Mouse (Mus musculus) left cerebral cortex, postnatal 36 days (tissue): ENCODE results near the gene Gm45799. TPM values are rescaled to one million over a fixed set of nuclear protein-coding genes. Genes with fewer than 3 reads are reported as not detected.

Experiments
- DNase-seq, 2 experiments: peaks; one replicate each; pipeline ENCODE4 v3.0.0; 2021 to 2022; ENCODE audit warnings: low spot score in 2 of 2, mixed read lengths in 1 of 2
- intact Hi-C: fragments of 180-260 bp; cut with DNase I; formaldehyde crosslinking; loops from one replicate; pipeline ENCODE4 v1.15.1; 2025
- total RNA-seq, 2 experiments: library from RNA; stranded (reverse); gene quantifications; 2 replicates each; pipeline ENCODE4 v1.2.3; 2021

The Gm45799 gene
- 10 to 100 TPM in 1 of 2 experiments, 1 to 10 TPM in 1; 9.4 to 16.3 TPM for total RNA-seq

- DNase-seq = peak; percentile 95 to 97
- intact Hi-C loops = loop anchor here (5.0 kb wide), 1 partner anchor 172 kb away; the partner anchor contains the start of gene Mrpl17
These were observed at the start of gene Gm45799, which contains the start of gene Arfip2 for GRCm38 (mm10) chr7:105640233-105640893. TSS of gene Gm45799 (plus strand) at chr7:105640552. TSS of gene Arfip2 (minus strand) at chr7:105640416.

GRCm38 (mm10) chr7:105602860-105603623 is 37.3 kb upstream of the Gm45799 start:
- intact Hi-C loops = loop anchor here (5.0 kb wide), 1 partner anchor 51 kb away; the partner anchor contains the start of gene Smpd1
- DNase-seq = peak; percentile 47 to 53

- intact Hi-C loops = no loop called here
- no peak for DNase-seq
These were observed 31.9 kb upstream of the Gm45799 start for GRCm38 (mm10) chr7:105608467-105608866.

GRCm38 (mm10) chr7:105611767-105612166 is 28.6 kb upstream of the Gm45799 start:
- intact Hi-C loops = no loop called here
- no peak for DNase-seq

GRCm38 (mm10) chr7:105614400-105614799 is 26.0 kb upstream of the Gm45799 start:
- intact Hi-C loops = no loop called here
- DNase-seq = no peak

- no peak for DNase-seq
- intact Hi-C loops = no loop called here
These were observed 24.6 kb upstream of the Gm45799 start for GRCm38 (mm10) chr7:105615720-105616119.

GRCm38 (mm10) chr7:105616561-105616960 is 23.8 kb upstream of the Gm45799 start:
- intact Hi-C loops = no loop called here
- DNase-seq = no peak

- intact Hi-C loops = no loop called here
- no peak for DNase-seq
These were observed 22.5 kb upstream of the Gm45799 start for GRCm38 (mm10) chr7:105617810-105618209.

GRCm38 (mm10) chr7:105619701-105620100 is 20.7 kb upstream of the Gm45799 start:
- no peak for DNase-seq
- intact Hi-C loops = no loop called here

- no peak for DNase-seq
- intact Hi-C loops = no loop called here
These were observed 19.3 kb upstream of the Gm45799 start for GRCm38 (mm10) chr7:105621053-105621452.

GRCm38 (mm10) chr7:105621646-105622292 is 18.6 kb upstream of the Gm45799 start:
- peak in 1 of 2 experiments; percentile 47 for DNase-seq
- intact Hi-C loops = no loop called here

GRCm38 (mm10) chr7:105625397-105625796 is 15.0 kb upstream of the Gm45799 start:
- no peak for DNase-seq
- intact Hi-C loops = no loop called here

- DNase-seq = no peak
- intact Hi-C loops = no loop called here
These were observed 11.7 kb upstream of the Gm45799 start for GRCm38 (mm10) chr7:105628633-105629032.

GRCm38 (mm10) chr7:105632551-105632972 is 7.8 kb upstream of the Gm45799 start:
- peak in 1 of 2 experiments; percentile 30 for DNase-seq
- intact Hi-C loops = loop anchor here (2.0 to 10.0 kb wide), 3 partner anchors 64 to 228 kb away; partner anchors contain the start of genes Cnga4, Fam160a2, Ilk and Rrp8

GRCm38 (mm10) chr7:105633127-105633800 is 7.1 kb upstream of the Gm45799 start, which contains the start of gene Trim3:
TSS of gene Trim3 (minus strand) at chr7:105633571.
- DNase-seq = peak; percentile 88 to 94
- intact Hi-C loops = loop anchor here (2.0 to 10.0 kb wide), 3 partner anchors 64 to 228 kb away; partner anchors contain the start of genes Cnga4, Fam160a2, Ilk and Rrp8

GRCm38 (mm10) chr7:105633801-105634135 is 6.6 kb upstream of the Gm45799 start:
- DNase-seq = no peak
- intact Hi-C loops = loop anchor here (2.0 to 10.0 kb wide), 3 partner anchors 65 to 229 kb away; partner anchors contain the start of genes Cnga4, Fam160a2, Ilk and Rrp8

GRCm38 (mm10) chr7:105634272-105634920 is 6.0 kb upstream of the Gm45799 start:
- DNase-seq = no peak
- intact Hi-C loops = loop anchor here (5.0 to 10.0 kb wide), 2 partner anchors 103 to 230 kb away; partner anchors contain the start of genes Cnga4, Fam160a2, Ilk and Rrp8

GRCm38 (mm10) chr7:105635726-105636125 is 4.6 kb upstream of the Gm45799 start:
- intact Hi-C loops = loop anchor here (5.0 to 10.0 kb wide), 2 partner anchors 78 to 231 kb away; partner anchors contain the start of genes Cnga4 and Fam160a2

More at GRCm38 (mm10) chr7:105635726-105636125, 4.6 kb upstream of the Gm45799 start:
- no peak for DNase-seq
